Mouse (Mus musculus): ENCODE results near the gene Mars. TPM values are rescaled to one million over a fixed set of nuclear protein-coding genes. Genes with fewer than 3 reads are reported as not detected.

The Mars gene
- 10 to 100 TPM; 35.8 to 38.0 TPM for total RNA-seq (2023)

GRCm38 (mm10) chr10:127311476-127312355 is at the start of gene Mars:
Gene Mars (minus strand): TSS chr10:127311786.

GRCm38 (mm10) chr10:127353909-127354895 is 42.6 kb upstream of the Mars start, which contains the start of gene Inhbe:
Gene Inhbe (minus strand): TSS chr10:127354411.

GRCm38 (mm10) chr10:127341891-127342639 is 30.5 kb upstream of the Mars start, which contains the start of gene Gli1:
Gene Gli1 (minus strand): TSS chr10:127341974.

GRCm38 (mm10) chr10:127321621-127322020 is 10.0 kb upstream of the Mars start, which contains the start of gene Arhgap9:
Gene Arhgap9 (plus strand): TSS chr10:127321964.

GRCm38 (mm10) chr10:127288800-127289572 is 22.6 kb downstream of the Mars start, which contains the start of gene Mbd6:
Gene Mbd6 (minus strand): TSS chr10:127289018.

GRCm38 (mm10) chr10:127266112-127267091 is 45.2 kb downstream of the Mars start, which contains the start of gene Dctn2:
Gene Dctn2 (plus strand): TSS chr10:127266368.

GRCm38 (mm10) chr10:127262548-127263398 is 48.8 kb downstream of the Mars start, which contains the start of gene Kif5a:
Gene Kif5a (minus strand): TSS chr10:127263348.

Other genes starting within 250 kb of the Mars start
- 100 to 1,000 TPM; 114 to 127 TPM for gene Cdk4, start 248.3 kb downstream of the Mars start, total RNA-seq (2023)
- 10 to 100 TPM; 22.0 to 22.1 TPM for gene Tspan31, start 241.5 kb downstream of the Mars start, total RNA-seq (2023)
- 10 to 100 TPM; 43.8 to 49.3 TPM for gene Agap2, start 236.5 kb downstream of the Mars start, total RNA-seq (2023)
- 100 to 1,000 TPM; 106 to 107 TPM for gene Os9, start 190.7 kb downstream of the Mars start, total RNA-seq (2023)
- 100 to 1,000 TPM; 104 to 113 TPM for gene B4galnt1, start 146.6 kb downstream of the Mars start, total RNA-seq (2023)
- not detected for gene Slc26a10, start 131.1 kb downstream of the Mars start, total RNA-seq (2023)
- gene Arhgef25, start 121.7 kb downstream of the Mars start, total RNA-seq (2023) = under 1 TPM; 0.56 to 0.73 TPM
- 10 to 100 TPM; 13.1 to 15.4 TPM for gene Dtx3, start 116.1 kb downstream of the Mars start, total RNA-seq (2023)
- gene Pip4k2c, start 100.2 kb downstream of the Mars start, total RNA-seq (2023) = 10 to 100 TPM; 27.5 to 28.8 TPM
- gene Kif5a, start 48.4 kb downstream of the Mars start, total RNA-seq (2023) = under 1 TPM; 0.26 to 0.58 TPM
- 100 to 1,000 TPM; 106 to 116 TPM for gene Dctn2, start 45.4 kb downstream of the Mars start, total RNA-seq (2023)
- gene Mbd6, start 22.8 kb downstream of the Mars start, total RNA-seq (2023) = 100 to 1,000 TPM; 141 to 142 TPM
- 100 to 1,000 TPM; 264 to 270 TPM for gene Arhgap9, start 10.2 kb upstream of the Mars start, total RNA-seq (2023)
- not detected for gene Gli1, start 30.2 kb upstream of the Mars start, total RNA-seq (2023)
- gene Inhbe, start 42.6 kb upstream of the Mars start, total RNA-seq (2023) = not detected
- gene Inhbc, start 58.6 kb upstream of the Mars start, total RNA-seq (2023) = not detected
- gene R3hdm2, start 68.5 kb upstream of the Mars start, total RNA-seq (2023) = 100 to 1,000 TPM in 1 of 2 experiments, 10 to 100 TPM in 1; 88.4 to 109 TPM
- 1 to 10 TPM; 1.7 to 4.4 TPM for gene Stac3, start 189.9 kb upstream of the Mars start, total RNA-seq (2023)
- gene Ndufa4l2, start 203.2 kb upstream of the Mars start, total RNA-seq (2023) = not detected
- gene Shmt2, start 210.7 kb upstream of the Mars start, total RNA-seq (2023) = 10 to 100 TPM; 26.5 to 28.3 TPM
- not detected for gene Nxph4, start 222.8 kb upstream of the Mars start, total RNA-seq (2023)

Measured in neutrophil, adult 59 days (primary cell).